Mouse (Mus musculus): ENCODE measurements at regions not wholly inside any gene's neighbourhood (a gene's known extent, or its start where the extent isn't known, plus 50 kb on each side); places are given as distances from the start of the nearest gene placed in this dataset.
A peak's percentile ranks its signal among the peaks of the same experiment; 100 is the strongest.

- no peak overlapping the region for H3K4me3 ChIP-seq (ENCODE audit: low read depth, low read length)
- no peaks in the 10 kb centered on the region for H3K36me3 ChIP-seq (ENCODE audit: insufficient read depth)
- ATAC-seq: no peak
- H3K27ac ChIP-seq (ENCODE audit: low read depth, low read length): no peak overlapping the region
- WGBS: 93% methylated on average over 2 of the region's 2 CpGs
- no peak for TF ChIP-seq CTCF (IDR thresholded peaks at IDR 0.05; ENCODE audit: low read depth)
- H3K9me3 ChIP-seq (ENCODE audit: low read length): no peaks in the 10 kb centered on the region
- H3K4me2 ChIP-seq (ENCODE audit: low read depth): no peak overlapping the region
- H3K9ac ChIP-seq: no peak overlapping the region
- no peaks in the 10 kb centered on the region for H3K27me3 ChIP-seq (ENCODE audit: insufficient read depth, low read length)
- no peaks in the 10 kb centered on the region for H3K4me1 ChIP-seq (ENCODE audit: insufficient read depth)
- no peak for DNase-seq
Measured at GRCm38 (mm10) chr14:61818365-61818764, 211.1 kb downstream of the Kcnrg start.

GRCm38 (mm10) chr14:61819251-61819650 is 212.0 kb downstream of the Kcnrg start:
- 79% methylated on average over 2 of the region's 2 CpGs for WGBS
- Histone ChIP-seq H3K36me3 (ENCODE audit: insufficient read depth) (no peaks in the 10 kb centered on the region), H3K27ac (ENCODE audit: low read depth, low read length) (no peak overlapping the region), H3K9ac (no peak overlapping the region), H3K4me3 (ENCODE audit: low read depth, low read length) (no peak overlapping the region), H3K27me3 (ENCODE audit: insufficient read depth, low read length) (no peaks in the 10 kb centered on the region), H3K9me3 (ENCODE audit: low read length) (no peaks in the 10 kb centered on the region), H3K4me2 (ENCODE audit: low read depth) (no peak overlapping the region), H3K4me1 (ENCODE audit: insufficient read depth) (no peaks in the 10 kb centered on the region)
- TF ChIP-seq CTCF (IDR thresholded peaks at IDR 0.05; ENCODE audit: low read depth): no peak
- no peak for ATAC-seq
- DNase-seq: no peak

- Histone ChIP-seq H3K27ac (ENCODE audit: low read depth, low read length) (no peak overlapping the region), H3K36me3 (ENCODE audit: insufficient read depth) (no peaks in the 10 kb centered on the region), H3K4me2 (ENCODE audit: low read depth) (no peak overlapping the region), H3K4me3 (ENCODE audit: low read depth, low read length) (no peak overlapping the region), H3K4me1 (ENCODE audit: insufficient read depth) (no peaks in the 10 kb centered on the region), H3K9me3 (ENCODE audit: low read length) (no peaks in the 10 kb centered on the region), H3K9ac (no peak overlapping the region), H3K27me3 (ENCODE audit: insufficient read depth, low read length) (no peaks in the 10 kb centered on the region)
- no peak for DNase-seq
- WGBS: 86% methylated on average over 8 of the region's 8 CpGs
- TF ChIP-seq CTCF (IDR thresholded peaks at IDR 0.05; ENCODE audit: low read depth): no peak
- no peak for ATAC-seq
Measured at GRCm38 (mm10) chr14:61834291-61834936, 227.2 kb downstream of the Kcnrg start.

GRCm38 (mm10) chr14:61835729-61836128 is 228.5 kb downstream of the Kcnrg start:
- no peaks in the 10 kb centered on the region for H3K36me3 ChIP-seq (ENCODE audit: insufficient read depth)
- no peak for ATAC-seq
- H3K4me2 ChIP-seq (ENCODE audit: low read depth): no peak overlapping the region

GRCm38 (mm10) chr14:61836231-61836630 is 229.0 kb downstream of the Kcnrg start:
- DNase-seq (no peak), ATAC-seq (no peak)
- no peaks in the 10 kb centered on the region for H3K9me3 ChIP-seq (ENCODE audit: low read length)
- no peak overlapping the region for H3K4me3 ChIP-seq (ENCODE audit: low read depth, low read length)
- H3K36me3 ChIP-seq (ENCODE audit: insufficient read depth): no peaks in the 10 kb centered on the region
- no peak overlapping the region for H3K9ac ChIP-seq
- 65% methylated on average over 6 of the region's 6 CpGs for WGBS
- no peaks in the 10 kb centered on the region for H3K4me1 ChIP-seq (ENCODE audit: insufficient read depth)
- no peak overlapping the region for H3K27ac ChIP-seq (ENCODE audit: low read depth, low read length)
- no peak for TF ChIP-seq CTCF (IDR thresholded peaks at IDR 0.05; ENCODE audit: low read depth)
- H3K4me2 ChIP-seq (ENCODE audit: low read depth): no peak overlapping the region
- H3K27me3 ChIP-seq (ENCODE audit: insufficient read depth, low read length): no peaks in the 10 kb centered on the region

More at GRCm38 (mm10) chr14:61835729-61836128, 228.5 kb downstream of the Kcnrg start:
- H3K27me3 ChIP-seq (ENCODE audit: insufficient read depth, low read length): no peaks in the 10 kb centered on the region
- H3K4me1 ChIP-seq (ENCODE audit: insufficient read depth): no peaks in the 10 kb centered on the region
- H3K9me3 ChIP-seq (ENCODE audit: low read length): no peaks in the 10 kb centered on the region
- H3K9ac ChIP-seq: no peak overlapping the region
- H3K4me3 ChIP-seq (ENCODE audit: low read depth, low read length): no peak overlapping the region
- H3K27ac ChIP-seq (ENCODE audit: low read depth, low read length): no peak overlapping the region
- DNase-seq: no peak
- WGBS: 81% methylated on average over 6 of the region's 6 CpGs
- TF ChIP-seq CTCF (IDR thresholded peaks at IDR 0.05; ENCODE audit: low read depth): no peak

- H3K4me3 ChIP-seq (ENCODE audit: low read depth, low read length): no peak overlapping the region
- peak; percentile 14 for DNase-seq
- H3K4me2 ChIP-seq (ENCODE audit: low read depth): no peak overlapping the region
- no peaks in the 10 kb centered on the region for H3K9me3 ChIP-seq (ENCODE audit: low read length)
- WGBS: 29% methylated on average over 4 of the region's 4 CpGs
- H3K27me3 ChIP-seq (ENCODE audit: insufficient read depth, low read length): no peaks in the 10 kb centered on the region
- no peaks in the 10 kb centered on the region for H3K4me1 ChIP-seq (ENCODE audit: insufficient read depth)
- ATAC-seq: no peak
- TF ChIP-seq CTCF (IDR thresholded peaks at IDR 0.05; ENCODE audit: low read depth): no peak
- H3K9ac ChIP-seq: no peak overlapping the region
- no peaks in the 10 kb centered on the region for H3K36me3 ChIP-seq (ENCODE audit: insufficient read depth)
- no peak overlapping the region for H3K27ac ChIP-seq (ENCODE audit: low read depth, low read length)
Measured at GRCm38 (mm10) chr14:61836965-61837364, 229.7 kb downstream of the Kcnrg start.

GRCm38 (mm10) chr14:61837851-61838250 is 230.6 kb downstream of the Kcnrg start:
- Histone ChIP-seq H3K27me3 (ENCODE audit: insufficient read depth, low read length) (no peaks in the 10 kb centered on the region), H3K9ac (no peak overlapping the region), H3K4me3 (ENCODE audit: low read depth, low read length) (no peak overlapping the region), H3K27ac (ENCODE audit: low read depth, low read length) (no peak overlapping the region), H3K4me1 (ENCODE audit: insufficient read depth) (no peaks in the 10 kb centered on the region), H3K36me3 (ENCODE audit: insufficient read depth) (no peaks in the 10 kb centered on the region), H3K9me3 (ENCODE audit: low read length) (no peaks in the 10 kb centered on the region), H3K4me2 (ENCODE audit: low read depth) (no peak overlapping the region)
- WGBS: 81% methylated on average over 8 of the region's 8 CpGs
- TF ChIP-seq CTCF (IDR thresholded peaks at IDR 0.05; ENCODE audit: low read depth): no peak
- ATAC-seq (no peak), DNase-seq (no peak)

All from forebrain, postnatal 0 days (tissue).